Mouse (Mus musculus) myocyte (in vitro differentiated cells): Measurements from ENCODE around the gene Ust.

Experiments
- POLR2A ChIP-seq: IDR thresholded peaks from one replicate; pipeline ENCODE4 v1.6.1; 2011; ENCODE audit warnings: low read depth, mild to moderate bottlenecking, control low read depth, moderate library complexity; ENCODE audit not compliant: insufficient read length
- SRF ChIP-seq: IDR thresholded peaks from one replicate; pipeline ENCODE4 v1.6.1; 2011; ENCODE audit warnings: low read depth; ENCODE audit not compliant: control insufficient read depth, insufficient read length
- TCF12 ChIP-seq: IDR thresholded peaks from one replicate; pipeline ENCODE4 v1.6.1; 2011; ENCODE audit warnings: mild to moderate bottlenecking, control low read depth; ENCODE audit not compliant: poor library complexity, insufficient read depth, severe bottlenecking
- USF1 ChIP-seq: IDR thresholded peaks from one replicate; pipeline ENCODE4 v1.6.1; 2011; ENCODE audit warnings: low read depth, mild to moderate bottlenecking, control low read depth, moderate library complexity

GRCm38 (mm10) chr10:8259716-8260115 is 258.9 kb downstream of the Ust start:
- no peak for TF ChIP-seq POLR2A
- TF ChIP-seq SRF = no peak
- no peak for TF ChIP-seq TCF12
- TF ChIP-seq USF1 = no peak
